Mouse (Mus musculus) heart, embryonic 11.5 days (tissue): ENCODE measurements around the gene Dcst1. TPM values are rescaled to one million over a fixed set of nuclear protein-coding genes. Genes with fewer than 3 reads are reported as not detected.
A peak's percentile ranks its signal among the peaks of the same experiment; 100 is the strongest.

Experiments
- ATAC-seq: fragments of 200-750 bp; cut with Nextera tagmentation; replicated peaks from 2 replicates; pipeline ENCODE4 v1.8.0; 2017; ENCODE audit warnings: moderate library complexity; ENCODE audit not compliant: insufficient number of reproducible peaks, low FRiP score, low TSS enrichment
- H3K27ac ChIP-seq: fragments of 300-500 bp; sonication (generic); 2 replicates; pipeline ENCODE4 v1.5.1; 2014; ENCODE audit warnings: mild to moderate bottlenecking, low read depth, low read length
- H3K27me3 ChIP-seq: fragments of 300-500 bp; sonication (generic); 2 replicates; pipeline ENCODE4 v1.6.1; 2014; ENCODE audit warnings: mild to moderate bottlenecking, low read length, mixed read lengths; ENCODE audit not compliant: control insufficient read depth, insufficient read depth
- H3K36me3 ChIP-seq: fragments of 300-500 bp; sonication (generic); 2 replicates; pipeline ENCODE4 v1.6.1; 2014; ENCODE audit warnings: mild to moderate bottlenecking, low read length, moderate library complexity, mixed read lengths; ENCODE audit not compliant: control insufficient read depth, insufficient read depth
- H3K4me1 ChIP-seq: fragments of 300-500 bp; sonication (generic); 2 replicates; pipeline ENCODE4 v1.6.1; 2014; ENCODE audit warnings: low read length; ENCODE audit not compliant: control insufficient read depth, insufficient read depth
- H3K4me2 ChIP-seq: fragments of 300-500 bp; sonication (generic); 2 replicates; pipeline ENCODE4 v1.6.1; 2014; ENCODE audit warnings: mild to moderate bottlenecking, moderate library complexity
- H3K4me3 ChIP-seq: fragments of 300-500 bp; sonication (generic); 2 replicates; pipeline ENCODE4 v1.5.1; 2014; ENCODE audit warnings: low read depth, low read length
- H3K9ac ChIP-seq: fragments of 300-500 bp; sonication (generic); 2 replicates; pipeline ENCODE4 v1.6.1; 2014; ENCODE audit warnings: mild to moderate bottlenecking, low read depth, low read length, moderate library complexity
- H3K9me3 ChIP-seq: fragments of 300-500 bp; sonication (generic); replicated peaks from 2 replicates; pipeline ENCODE4 v1.6.1; 2016; ENCODE audit warnings: low read length; ENCODE audit not compliant: control insufficient read depth
- WGBS: fragments of 180-500 bp; shearing (Covaris S2); extraction: QIAGEN DNeasy Blood & Tissue Kit; methylation state at CpG from one replicate; pipeline ENCODE4 v1.1.7; 2014; ENCODE audit not compliant: insufficient replicate concordance; 5-methylcytosine and 5-hydroxymethylcytosine counted together
- polyA plus RNA-seq: library from polyadenylated mRNA; unstranded; fragments of >200 nt; fragmentation: Nextera tagmentation; extraction: Ambion mirVana; gene quantifications from 2 replicates; pipeline ENCODE4 v1.2.1, GENCODE M21; 2014

Gene Dcst1
- polyA plus RNA-seq, 1 experiment from 2014 or later, result 0.21 TPM

- ATAC-seq, result peak; percentile 82
- WGBS, result 1% methylated on average over 29 of the region's 29 CpGs
Observed at GRCm38 (mm10) chr3:89378394-89379067, 13.5 kb upstream of the Dcst1 start.

GRCm38 (mm10) chr3:89377831-89378230 lies 12.8 kb upstream of the Dcst1 start:
- peak overlapping the region; percentile 64; the same call in 1 of the 2 replicates for H3K4me3 ChIP-seq
- H3K9me3 ChIP-seq, result no peaks in the 10 kb centered on the region
- no peak overlapping the region for H3K27ac ChIP-seq
- no peaks in the 10 kb centered on the region for H3K36me3 ChIP-seq
- peak overlapping the region; percentile 77; the same call in 1 of the 2 replicates for H3K9ac ChIP-seq
- H3K4me1 ChIP-seq, result peaks cover 12% of the 10 kb centered on the region; the same call in 1 of the 2 replicates
- H3K4me2 ChIP-seq, result peak overlapping the region; percentile 81
- WGBS, result 72% methylated on average over 4 of the region's 4 CpGs
- no peaks in the 10 kb centered on the region for H3K27me3 ChIP-seq
- ATAC-seq, result no peak

More at GRCm38 (mm10) chr3:89378394-89379067, 13.5 kb upstream of the Dcst1 start:
- Histone ChIP-seq H3K27me3 (no peaks in the 10 kb centered on the region), H3K9me3 (no peaks in the 10 kb centered on the region), H3K9ac (peak overlapping the region; percentile 77), H3K4me1 (peaks cover 12% of the 10 kb centered on the region; the same call in 1 of the 2 replicates), H3K4me3 (peak overlapping the region; percentile 64), H3K4me2 (peak overlapping the region; percentile 81), H3K27ac (no peak overlapping the region), H3K36me3 (no peaks in the 10 kb centered on the region)

- Histone ChIP-seq H3K36me3 (no peaks in the 10 kb centered on the region), H3K27me3 (peaks cover 3% of the 10 kb centered on the region; the same call in 1 of the 2 replicates), H3K9ac (no peak overlapping the region), H3K4me1 (peaks cover 9% of the 10 kb centered on the region; the same call in 1 of the 2 replicates), H3K9me3 (no peaks in the 10 kb centered on the region), H3K27ac (no peak overlapping the region), H3K4me2 (no peak overlapping the region), H3K4me3 (no peak overlapping the region)
- 35% methylated on average over 5 of the region's 5 CpGs for WGBS
- no peak for ATAC-seq
Observed at GRCm38 (mm10) chr3:89373581-89374231, 8.7 kb upstream of the Dcst1 start.

DNA sequence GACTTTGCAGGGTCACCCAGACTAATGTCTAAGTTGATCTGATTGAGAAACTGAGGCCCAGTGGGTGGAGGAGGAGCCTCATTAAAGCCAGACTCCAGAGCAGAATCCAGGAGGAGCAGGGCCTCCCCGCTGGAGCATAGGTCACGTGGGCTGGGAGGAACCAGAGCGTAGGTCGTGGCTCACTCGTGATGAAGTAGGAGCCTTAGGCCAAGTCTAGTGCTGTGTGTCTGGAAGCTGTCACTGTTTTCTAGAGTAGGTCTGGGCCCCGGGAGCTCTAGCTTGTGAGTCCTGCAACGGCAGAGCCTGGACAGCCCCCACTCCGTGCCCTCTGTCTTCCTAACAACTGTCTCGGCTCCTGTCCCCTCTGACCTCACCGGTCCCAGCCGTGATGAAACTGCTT lies 2.3 kb upstream of the Dcst1 start:
- Histone ChIP-seq H3K36me3 (no peaks in the 10 kb centered on the region), H3K4me1 (no peaks in the 10 kb centered on the region), H3K9ac (no peak overlapping the region), H3K27me3 (peaks cover 3% of the 10 kb centered on the region), H3K9me3 (no peaks in the 10 kb centered on the region), H3K27ac (no peak overlapping the region), H3K4me3 (no peak overlapping the region), H3K4me2 (no peak overlapping the region)
- ATAC-seq, result 0 out of 2 replicates have a peak, but pooled peaks have one; percentile 35
- 53% methylated on average over 11 of the region's 11 CpGs for WGBS

DNA sequence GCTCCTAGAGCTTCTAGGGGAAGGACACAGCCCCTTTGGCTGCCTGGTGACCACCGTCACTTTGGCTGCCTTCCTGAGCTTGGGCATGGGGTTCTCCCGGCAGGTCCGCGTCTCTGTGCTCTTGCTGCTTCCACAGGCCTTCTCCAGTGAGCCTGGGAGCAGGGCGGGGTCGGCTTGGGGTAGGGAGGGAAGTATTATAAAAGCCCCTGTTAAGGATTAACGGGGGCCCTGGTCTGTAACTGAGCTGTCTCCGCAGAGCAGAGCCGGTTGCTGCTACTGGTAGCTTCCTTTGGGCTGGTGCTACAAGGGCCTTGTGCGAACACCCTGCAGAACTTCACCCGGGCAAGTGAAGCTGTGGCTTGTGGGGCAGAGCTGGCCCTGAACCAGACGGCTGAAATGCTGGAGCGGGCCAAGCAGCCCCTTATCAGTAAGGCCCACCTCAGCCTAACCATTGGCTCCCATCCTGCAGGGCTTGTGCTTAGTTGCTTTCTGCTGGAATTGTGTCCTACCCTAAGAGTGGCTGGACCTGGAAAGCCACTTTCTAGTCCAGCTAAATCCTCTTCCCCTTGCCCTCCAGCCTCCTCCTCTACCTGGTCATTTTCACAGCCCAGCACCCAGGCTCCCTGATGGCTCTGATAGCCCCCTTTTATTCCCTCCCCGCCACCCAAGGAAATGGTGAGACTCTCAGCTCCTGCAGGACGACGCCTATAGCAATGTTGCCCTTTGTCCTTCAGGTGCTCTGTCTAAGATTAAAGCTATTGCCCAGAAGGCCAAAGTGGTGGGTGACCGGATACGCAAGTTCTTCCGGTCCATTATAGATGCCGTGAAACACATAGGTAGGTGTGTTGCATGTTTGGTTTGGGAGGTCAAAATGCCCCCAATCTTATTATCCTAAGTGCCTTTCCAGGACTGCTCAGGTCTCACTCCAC lies 697 bp upstream of the Dcst1 start:
- no peak overlapping the region for H3K4me3 ChIP-seq
- H3K4me1 ChIP-seq, result no peaks in the 10 kb centered on the region
- no peaks in the 10 kb centered on the region for H3K36me3 ChIP-seq
- 64% methylated on average over 20 of the region's 20 CpGs for WGBS
- no peak overlapping the region for H3K4me2 ChIP-seq
- ATAC-seq, result no peak
- H3K27me3 ChIP-seq, result peaks cover 3% of the 10 kb centered on the region
- H3K9me3 ChIP-seq, result no peaks in the 10 kb centered on the region
- H3K9ac ChIP-seq, result no peak overlapping the region
- no peak overlapping the region for H3K27ac ChIP-seq

GRCm38 (mm10) chr3:89364631-89365030 lies 422 bp downstream of the Dcst1 start:
- H3K36me3 ChIP-seq, result no peaks in the 10 kb centered on the region
- no peak overlapping the region for H3K4me2 ChIP-seq
- peaks cover 3% of the 10 kb centered on the region for H3K27me3 ChIP-seq
- ATAC-seq, result no peak
- no peak overlapping the region for H3K4me3 ChIP-seq
- WGBS, result 60% methylated on average over 8 of the region's 8 CpGs
- no peaks in the 10 kb centered on the region for H3K4me1 ChIP-seq
- H3K9me3 ChIP-seq, result no peaks in the 10 kb centered on the region
- H3K27ac ChIP-seq, result no peak overlapping the region
- no peak overlapping the region for H3K9ac ChIP-seq

GRCm38 (mm10) chr3:89361675-89362074 lies 3.4 kb downstream of the Dcst1 start, which contains the start of gene Dcst2:
Dcst2 (plus strand) TSS chr3:89361975.
- H3K4me2 ChIP-seq, result no peak within 1 kb of the TSS
- H3K4me3 ChIP-seq, result no peak within 1 kb of the TSS
- H3K9me3 ChIP-seq, result no peaks in the 10 kb centered on the region
- no peak for ATAC-seq
- H3K9ac ChIP-seq, result no peak within 1 kb of the TSS
- H3K27me3 ChIP-seq, result no peaks in the 10 kb centered on the region; the same call in 1 of the 2 replicates
- H3K36me3 ChIP-seq, result no peaks in the 10 kb centered on the region
- no peak within 1 kb of the TSS for H3K27ac ChIP-seq
- H3K4me1 ChIP-seq, result no peaks in the 10 kb centered on the region
- 72% methylated on average over 7 of the region's 7 CpGs for WGBS

DNA sequence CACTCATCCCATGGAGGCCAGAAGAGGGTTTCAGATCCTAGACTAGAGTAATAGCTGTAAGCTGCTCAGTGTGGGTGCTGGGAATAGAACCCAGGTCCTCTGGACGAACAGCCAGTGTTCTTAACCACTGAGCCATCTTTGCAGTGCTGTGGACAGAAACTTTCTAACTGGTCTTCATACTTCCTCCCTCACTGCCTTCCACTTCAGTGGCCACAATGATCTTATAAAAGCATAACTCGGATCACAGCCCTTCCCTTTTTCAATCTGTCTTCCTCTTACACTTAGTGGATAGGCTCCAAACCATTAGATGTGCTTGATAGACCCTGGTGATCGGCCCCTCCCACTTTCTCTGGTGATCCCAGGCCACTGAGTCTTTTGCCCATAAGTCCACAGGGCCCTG lies 4.8 kb downstream of the Dcst1 start:
- Histone ChIP-seq H3K4me1 (no peaks in the 10 kb centered on the region; the same call in 1 of the 2 replicates), H3K27me3 (no peaks in the 10 kb centered on the region; the same call in 1 of the 2 replicates), H3K9ac (no peak overlapping the region), H3K4me3 (no peak overlapping the region), H3K36me3 (no peaks in the 10 kb centered on the region), H3K4me2 (no peak overlapping the region), H3K9me3 (no peaks in the 10 kb centered on the region), H3K27ac (no peak overlapping the region)
- 65% methylated on average over 3 of the region's 3 CpGs for WGBS
- ATAC-seq, result no peak
